Comparison of ENCODE assay signal across 19 mouse cellular contexts in genomic region chr11:36990895-36991294, GRCm38 (mm10).
DNase-seq lines count a peak whose midpoint lies in the region; ATAC-seq lines count a peak whose summit lies in the region.
"Had no signal": no experiment of that assay in that cellular context is flagged by ENCODE, and none has a peak within 500 bp of the region (broad histone marks: within the 10 kb centered on the region; RNA-seq: fewer than 3 reads in every experiment).

No protein-coding gene starts in this region.

- H3K9me3 ChIP-seq in heart, embryonic 11.5 days (replicated peaks; ENCODE audit: control insufficient read depth, low read length), result no peaks in the 10 kb centered on the region
- no peaks in the 10 kb centered on the region for H3K9me3 ChIP-seq in forebrain, embryonic 13.5 days (replicated peaks)
- H3K9me3 ChIP-seq: embryonic facial prominence, embryonic 13.5 days; forebrain, embryonic 12.5 days; heart, embryonic 15.5 days; neural tube, embryonic 12.5 days had no signal

- H3K4me1 ChIP-seq in heart, embryonic 11.5 days (ENCODE audit: control insufficient read depth, insufficient read depth, low read length), result no peaks in the 10 kb centered on the region
- H3K4me1 ChIP-seq in forebrain, embryonic 13.5 days, result no peaks in the 10 kb centered on the region
- H3K4me1 ChIP-seq: heart, embryonic 15.5 days had no signal

- 57% methylated on average over 3 of the region's 3 CpGs for WGBS in heart, embryonic 11.5 days (ENCODE audit: insufficient replicate concordance)
- 79% methylated on average over 3 of the region's 3 CpGs for WGBS in forebrain, embryonic 13.5 days

- H3K4me3 ChIP-seq in heart, embryonic 11.5 days (ENCODE audit: low read depth, low read length), result no peak overlapping the region
- no peak overlapping the region for H3K4me3 ChIP-seq in forebrain, embryonic 13.5 days
- H3K4me3 ChIP-seq: embryonic facial prominence, embryonic 13.5 days; forebrain, embryonic 12.5 days; heart, embryonic 15.5 days; layer of hippocampus, adult 2 months; neural tube, embryonic 12.5 days had no signal

- no peaks in the 10 kb centered on the region for H3K27me3 ChIP-seq in heart, embryonic 11.5 days (ENCODE audit: control insufficient read depth, insufficient read depth, low read length)
- no peaks in the 10 kb centered on the region for H3K27me3 ChIP-seq in forebrain, embryonic 13.5 days
- H3K27me3 ChIP-seq: embryonic facial prominence, embryonic 13.5 days; forebrain, embryonic 12.5 days; heart, embryonic 15.5 days; neural tube, embryonic 12.5 days had no signal

- no peak overlapping the region for H3K9ac ChIP-seq in heart, embryonic 11.5 days (ENCODE audit: low read depth, low read length)
- no peak overlapping the region for H3K9ac ChIP-seq in forebrain, embryonic 13.5 days
- H3K9ac ChIP-seq: embryonic facial prominence, embryonic 13.5 days; forebrain, embryonic 12.5 days; heart, embryonic 15.5 days; neural tube, embryonic 12.5 days had no signal

- ATAC-seq in heart, embryonic 11.5 days (replicated peaks; ENCODE audit: insufficient number of reproducible peaks, low FRiP score, low TSS enrichment), result peak; percentile 55; the same call in 1 of the 2 replicates
- no peak for ATAC-seq in forebrain, embryonic 13.5 days
- ATAC-seq: hindbrain, postnatal 0 days; midbrain, embryonic 16.5 days had no signal

- H3K4me2 ChIP-seq in heart, embryonic 11.5 days, result no peak overlapping the region
- H3K4me2 ChIP-seq in forebrain, embryonic 13.5 days, result no peak overlapping the region
- H3K4me2 ChIP-seq: embryonic facial prominence, embryonic 13.5 days; forebrain, embryonic 12.5 days; heart, embryonic 15.5 days; liver, embryonic 11.5 days; neural tube, embryonic 12.5 days had no signal

- DNase-seq in heart, adult 8-10 months (ENCODE audit: low spot score), result no peak
- peak; percentile 9 for DNase-seq in adrenal gland, postnatal 14 days
- peak; percentile 36 for DNase-seq in heart, postnatal 4 days
- peak; percentile 67 for DNase-seq in kidney, postnatal 10 days
- DNase-seq in urinary bladder, postnatal 4 days (ENCODE audit: low spot score in 2 of 2), result no peak
- no peak for DNase-seq in left cerebral cortex, adult 8-10 months (ENCODE audit: low spot score in 2 of 2)
- DNase-seq: right cerebral cortex, postnatal 4 days; thymus, adult 18-20 months had no signal

- no peaks in the 10 kb centered on the region for H3K36me3 ChIP-seq in heart, embryonic 11.5 days (ENCODE audit: control insufficient read depth, insufficient read depth, low read length)
- H3K36me3 ChIP-seq in forebrain, embryonic 13.5 days (ENCODE audit: poor library complexity, severe bottlenecking), result no peaks in the 10 kb centered on the region
- H3K36me3 ChIP-seq: embryonic facial prominence, embryonic 13.5 days; forebrain, embryonic 12.5 days; heart, embryonic 15.5 days; neural tube, embryonic 12.5 days had no signal

- no peak overlapping the region for H3K27ac ChIP-seq in heart, embryonic 11.5 days (ENCODE audit: low read depth, low read length)
- H3K27ac ChIP-seq in forebrain, embryonic 13.5 days, result no peak overlapping the region
- H3K27ac ChIP-seq: embryonic facial prominence, embryonic 13.5 days; forebrain, embryonic 12.5 days; heart, embryonic 15.5 days; hindbrain, postnatal 0 days; layer of hippocampus, adult 2 months; macrophage; neural tube, embryonic 12.5 days had no signal

Comparison
In these comparisons a context has a peak if more than half of its experiments do, and no peak if none do; other contexts are left out.
1. DNase-seq: peak in adrenal gland, postnatal 14 days (single experiment), heart, postnatal 4 days (single experiment) and kidney, postnatal 10 days (single experiment); none in heart, adult 8-10 months (single experiment), urinary bladder, postnatal 4 days (0 of 2) and left cerebral cortex, adult 8-10 months (0 of 2).